Mouse (Mus musculus) liver, embryonic 15.5 days (tissue): ENCODE data around the gene Psme3. TPM values are rescaled to one million over a fixed set of nuclear protein-coding genes. Genes with fewer than 3 reads are reported as not detected.

Experiments used
- ATAC-seq: fragments of 200-750 bp; cut with Nextera tagmentation; 2 replicates; pipeline ENCODE4 v1.8.0; 2017; ENCODE audit warnings: moderate number of reproducible peaks, mild to moderate bottlenecking, moderate library complexity; ENCODE audit not compliant: insufficient read depth
- H3K27ac ChIP-seq: fragments of 300-500 bp; sonication (generic); replicated peaks from 2 replicates; pipeline ENCODE4 v1.5.1; 2015; ENCODE audit warnings: mild to moderate bottlenecking, inconsistent platforms
- H3K27me3 ChIP-seq: fragments of 300-500 bp; sonication (generic); 2 replicates; pipeline ENCODE4 v1.6.1; 2015; ENCODE audit warnings: mild to moderate bottlenecking, inconsistent platforms
- H3K36me3 ChIP-seq: fragments of 300-500 bp; sonication (generic); replicated peaks from 2 replicates; pipeline ENCODE4 v1.6.1; 2015; ENCODE audit warnings: moderate library complexity, mild to moderate bottlenecking, inconsistent platforms
- H3K4me1 ChIP-seq: fragments of 300-500 bp; sonication (generic); replicated peaks from 2 replicates; pipeline ENCODE4 v1.6.1; 2015; ENCODE audit warnings: inconsistent platforms
- H3K4me2 ChIP-seq: fragments of 300-500 bp; sonication (generic); 2 replicates; pipeline ENCODE4 v1.6.1; 2015; ENCODE audit warnings: moderate library complexity, mild to moderate bottlenecking, inconsistent platforms
- H3K4me3 ChIP-seq: fragments of 300-500 bp; sonication (generic); replicated peaks from 2 replicates; pipeline ENCODE4 v1.5.1; 2015; ENCODE audit warnings: mild to moderate bottlenecking, inconsistent platforms
- H3K9ac ChIP-seq: fragments of 300-500 bp; sonication (generic); 2 replicates; pipeline ENCODE4 v1.6.1; 2015; ENCODE audit warnings: moderate library complexity, mild to moderate bottlenecking, inconsistent platforms
- H3K9me3 ChIP-seq: fragments of 300-500 bp; sonication (generic); replicated peaks from 2 replicates; pipeline ENCODE4 v1.6.1; 2016; ENCODE audit warnings: inconsistent platforms
- WGBS: fragments of 180-500 bp; shearing (Covaris S2); methylation state at CpG from one replicate; pipeline ENCODE4 v1.1.7; 2015; ENCODE audit warnings: mixed read lengths; ENCODE audit not compliant: insufficient replicate concordance; 5-methylcytosine and 5-hydroxymethylcytosine counted together
- polyA plus RNA-seq: library from polyadenylated mRNA; unstranded; fragments of >200 nt; fragmentation: Nextera tagmentation; extraction: Ambion mirVana; gene quantifications from 2 replicates; pipeline ENCODE4 v1.2.1, GENCODE M21; 2015

Gene Psme3
- polyA plus RNA-seq, 1 experiment from 2014 or later: 189 TPM

DNA sequence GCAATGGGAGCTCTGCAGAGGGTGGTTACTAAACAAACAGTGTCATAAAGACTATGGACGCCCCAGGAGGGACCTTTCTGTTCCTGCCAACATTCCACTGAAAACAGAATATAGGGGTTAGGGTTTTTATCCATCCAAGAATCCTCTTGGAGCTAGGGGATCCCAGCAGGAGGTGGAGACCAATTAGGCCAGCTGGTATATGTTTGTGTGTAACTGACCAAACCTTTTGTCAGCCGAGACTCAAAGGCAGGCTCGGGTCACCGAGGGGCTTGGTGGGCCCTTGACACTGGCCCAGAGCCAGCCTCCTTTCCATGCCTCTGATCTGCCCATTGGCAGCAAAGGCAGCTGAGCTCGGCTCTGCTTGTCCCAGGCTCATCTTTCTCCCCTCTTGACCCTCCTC is 33.1 kb upstream of the Psme3 start:
- 0 out of 2 replicates have a peak, but pooled peaks cover 4% of the 10 kb centered on the region for H3K27me3 ChIP-seq
- no peak overlapping the region for H3K27ac ChIP-seq
- ATAC-seq: no peak
- H3K9ac ChIP-seq: no peak overlapping the region
- H3K4me3 ChIP-seq: no peak overlapping the region
- no peaks in the 10 kb centered on the region for H3K9me3 ChIP-seq
- peaks cover 17% of the 10 kb centered on the region for H3K4me1 ChIP-seq
- H3K4me2 ChIP-seq: no peak overlapping the region
- 52% methylated on average over 5 of the region's 5 CpGs for WGBS
- H3K36me3 ChIP-seq: peaks cover 31% of the 10 kb centered on the region

DNA sequence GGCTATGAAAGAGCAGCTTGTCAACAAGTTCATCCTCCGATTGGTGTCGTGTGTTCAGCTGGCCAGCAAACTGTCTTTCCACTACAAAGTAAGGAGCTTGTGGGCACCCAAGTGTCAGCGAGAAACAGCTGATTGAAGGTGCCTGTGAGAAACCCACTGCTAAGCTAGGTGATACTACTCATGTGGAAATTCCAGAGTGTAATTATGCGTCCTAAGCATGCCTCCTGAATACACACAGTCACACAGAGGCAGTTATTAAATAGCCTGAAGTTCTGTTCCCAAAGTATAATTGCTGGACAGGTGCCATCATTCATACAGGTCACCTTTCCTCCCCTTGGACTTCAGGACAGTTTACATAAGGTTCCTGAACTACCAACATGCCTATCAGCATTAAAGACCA is 32.2 kb upstream of the Psme3 start:
- no peak for ATAC-seq
- H3K4me3 ChIP-seq: no peak overlapping the region
- peaks cover 10% of the 10 kb centered on the region for H3K4me1 ChIP-seq
- no peak overlapping the region for H3K9ac ChIP-seq
- WGBS: 68% methylated on average over 4 of the region's 4 CpGs
- no peak overlapping the region for H3K4me2 ChIP-seq
- no peaks in the 10 kb centered on the region for H3K9me3 ChIP-seq
- H3K27me3 ChIP-seq: 0 out of 2 replicates have a peak, but pooled peaks cover 4% of the 10 kb centered on the region
- peaks cover 41% of the 10 kb centered on the region for H3K36me3 ChIP-seq
- H3K27ac ChIP-seq: no peak overlapping the region

- no peaks in the 10 kb centered on the region for H3K27me3 ChIP-seq
- no peak for ATAC-seq
- H3K4me3 ChIP-seq: no peak overlapping the region
- H3K4me1 ChIP-seq: no peaks in the 10 kb centered on the region; the same call in 1 of the 2 replicates
- H3K9ac ChIP-seq: no peak overlapping the region
- WGBS: 66% methylated on average over 9 of the region's 9 CpGs
- H3K9me3 ChIP-seq: no peaks in the 10 kb centered on the region
- H3K27ac ChIP-seq: no peak overlapping the region
- H3K36me3 ChIP-seq: peaks cover 76% of the 10 kb centered on the region
- H3K4me2 ChIP-seq: no peak overlapping the region
These were observed 28.7 kb upstream of the Psme3 start for GRCm38 (mm10) chr11:101287306-101287705.

- ATAC-seq: no peak
- Histone ChIP-seq H3K4me3 (no peak overlapping the region), H3K9ac (no peak overlapping the region), H3K27ac (no peak overlapping the region), H3K9me3 (no peaks in the 10 kb centered on the region), H3K4me2 (no peak overlapping the region), H3K4me1 (no peaks in the 10 kb centered on the region; the same call in 1 of the 2 replicates), H3K36me3 (peaks cover 97% of the 10 kb centered on the region), H3K27me3 (no peaks in the 10 kb centered on the region)
- 90% methylated on average over 8 of the region's 8 CpGs for WGBS
These were observed 24.8 kb upstream of the Psme3 start for GRCm38 (mm10) chr11:101291231-101291630.

DNA sequence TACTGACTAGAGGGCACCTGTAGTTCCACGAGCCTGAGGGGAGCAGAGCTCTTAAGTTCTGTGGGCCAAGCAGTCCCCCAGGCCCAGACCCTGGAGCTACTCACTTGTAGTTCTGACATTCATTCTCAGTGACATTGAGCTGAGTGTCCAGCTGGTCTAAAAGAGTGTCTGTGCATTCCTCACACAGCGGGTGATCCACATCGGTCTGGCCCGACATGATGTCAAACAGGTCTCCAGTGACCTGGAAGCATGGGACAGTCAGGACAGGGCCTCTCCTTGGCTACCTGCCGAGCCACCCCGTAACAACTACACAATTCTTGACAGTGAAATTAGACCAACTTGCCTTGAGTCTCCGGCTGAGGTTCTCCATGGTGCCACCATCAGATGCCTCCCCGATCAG is 20.8 kb upstream of the Psme3 start:
- Histone ChIP-seq H3K4me1 (peaks cover 8% of the 10 kb centered on the region), H3K27me3 (no peaks in the 10 kb centered on the region), H3K27ac (no peak overlapping the region), H3K9me3 (no peaks in the 10 kb centered on the region), H3K4me2 (no peak overlapping the region), H3K4me3 (no peak overlapping the region), H3K9ac (no peak overlapping the region), H3K36me3 (peaks cover 99% of the 10 kb centered on the region)
- 90% methylated on average over 8 of the region's 8 CpGs for WGBS
- no peak for ATAC-seq

DNA sequence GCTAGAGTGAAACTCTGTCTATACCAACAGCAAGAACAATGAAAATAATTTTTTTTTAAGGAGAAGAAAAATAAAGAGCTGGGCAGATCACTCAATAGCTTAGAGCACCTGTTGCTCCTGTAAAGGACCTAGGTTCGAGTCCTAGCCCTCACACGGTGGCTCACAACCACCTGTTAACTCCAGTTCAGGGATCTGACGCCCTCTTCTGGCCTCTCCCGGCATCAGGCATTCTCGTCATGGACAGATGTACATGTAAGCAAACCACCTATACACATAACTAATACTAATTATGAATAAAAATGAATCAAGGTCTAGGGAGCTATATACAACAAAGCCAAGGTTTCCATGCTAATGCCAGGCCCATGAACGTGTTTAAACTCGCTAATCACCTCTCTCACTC is 15.1 kb upstream of the Psme3 start:
- peaks cover 6% of the 10 kb centered on the region; the same call in 1 of the 2 replicates for H3K27me3 ChIP-seq
- H3K4me2 ChIP-seq: peak overlapping the region; percentile 77
- no peaks in the 10 kb centered on the region for H3K9me3 ChIP-seq
- H3K27ac ChIP-seq: peak overlapping the region; percentile 84; the same call in 1 of the 2 replicates
- H3K36me3 ChIP-seq: peaks cover 46% of the 10 kb centered on the region
- peak overlapping the region; percentile 87 for H3K9ac ChIP-seq
- peaks cover 25% of the 10 kb centered on the region for H3K4me1 ChIP-seq
- WGBS: 52% methylated on average over 7 of the region's 7 CpGs
- ATAC-seq: no peak
- peak overlapping the region; percentile 80 for H3K4me3 ChIP-seq

- Histone ChIP-seq H3K4me1 (peaks cover 25% of the 10 kb centered on the region), H3K36me3 (peaks cover 40% of the 10 kb centered on the region), H3K4me2 (peak overlapping the region; percentile 77), H3K4me3 (peak overlapping the region; percentile 80), H3K9me3 (no peaks in the 10 kb centered on the region), H3K27ac (peak overlapping the region; percentile 84), H3K9ac (peak overlapping the region; percentile 87), H3K27me3 (peaks cover 12% of the 10 kb centered on the region)
- ATAC-seq: peak; percentile 57
- WGBS: 7% methylated on average over 26 of the region's 26 CpGs
These were observed 14.6 kb upstream of the Psme3 start for GRCm38 (mm10) chr11:101301299-101302003.

DNA sequence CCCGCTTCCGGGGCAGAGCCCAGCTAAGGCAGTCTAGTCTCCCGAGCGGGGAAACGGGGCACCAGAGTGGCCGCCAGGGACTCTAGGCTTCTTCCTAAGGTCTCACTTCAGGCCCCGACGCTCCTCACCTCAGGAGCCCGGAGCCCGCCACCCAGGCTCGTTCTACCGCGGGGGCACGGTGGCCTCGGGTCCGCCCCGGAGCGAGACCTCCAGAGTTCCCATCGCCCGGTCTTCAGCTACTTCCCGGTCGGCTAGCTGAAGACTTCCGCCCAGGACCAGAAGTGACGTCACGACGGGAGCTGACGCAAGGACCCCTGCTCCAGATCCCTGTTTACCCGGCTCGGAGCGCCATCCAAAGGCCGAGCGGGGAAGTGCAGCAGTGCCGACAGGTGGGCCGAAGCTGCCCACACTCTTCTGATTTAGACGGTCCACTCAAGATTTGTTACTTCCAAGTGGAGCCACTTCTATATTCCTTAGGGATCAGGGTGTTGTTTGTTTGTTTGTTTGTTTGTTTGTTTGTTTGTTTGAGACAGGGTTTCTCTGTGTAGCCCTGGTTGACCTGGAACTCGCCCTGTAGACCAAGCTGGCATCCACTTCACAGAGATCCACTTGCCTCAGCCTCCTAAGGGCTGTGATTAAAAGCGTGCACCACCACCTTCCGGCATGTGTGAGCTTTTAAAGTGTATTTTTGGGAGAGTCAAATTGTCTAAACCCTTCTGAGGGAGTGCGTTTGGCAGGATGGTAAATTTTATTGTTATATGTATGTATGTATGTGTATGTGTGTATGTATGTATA is 13.8 kb upstream of the Psme3 start, which contains the start of gene Becn1:
TSS of gene Becn1 (minus strand) at position 283 of the 795 bp plus-strand sequence.
- peak within 1 kb of the TSS; percentile 80 for H3K4me3 ChIP-seq
- WGBS: 8% methylated on average over 39 of the region's 39 CpGs
- peaks cover 16% of the 10 kb centered on the region for H3K27me3 ChIP-seq
- H3K27ac ChIP-seq: peak within 1 kb of the TSS; percentile 84
- peak within 1 kb of the TSS; percentile 87 for H3K9ac ChIP-seq
- no peaks in the 10 kb centered on the region for H3K9me3 ChIP-seq
- ATAC-seq: peak; percentile 92
- H3K4me2 ChIP-seq: peak within 1 kb of the TSS; percentile 77
- peaks cover 25% of the 10 kb centered on the region for H3K4me1 ChIP-seq
- H3K36me3 ChIP-seq: peaks cover 33% of the 10 kb centered on the region

- H3K36me3 ChIP-seq: no peaks in the 10 kb centered on the region
- no peak overlapping the region for H3K9ac ChIP-seq
- H3K9me3 ChIP-seq: no peaks in the 10 kb centered on the region
- peaks cover 16% of the 10 kb centered on the region for H3K27me3 ChIP-seq
- H3K4me1 ChIP-seq: peaks cover 10% of the 10 kb centered on the region
- no peak overlapping the region for H3K4me3 ChIP-seq
- WGBS: 28% methylated on average over 5 of the region's 5 CpGs
- ATAC-seq: no peak
- H3K4me2 ChIP-seq: no peak overlapping the region
- no peak overlapping the region for H3K27ac ChIP-seq
These were observed 8.3 kb upstream of the Psme3 start for GRCm38 (mm10) chr11:101307744-101308143.

DNA sequence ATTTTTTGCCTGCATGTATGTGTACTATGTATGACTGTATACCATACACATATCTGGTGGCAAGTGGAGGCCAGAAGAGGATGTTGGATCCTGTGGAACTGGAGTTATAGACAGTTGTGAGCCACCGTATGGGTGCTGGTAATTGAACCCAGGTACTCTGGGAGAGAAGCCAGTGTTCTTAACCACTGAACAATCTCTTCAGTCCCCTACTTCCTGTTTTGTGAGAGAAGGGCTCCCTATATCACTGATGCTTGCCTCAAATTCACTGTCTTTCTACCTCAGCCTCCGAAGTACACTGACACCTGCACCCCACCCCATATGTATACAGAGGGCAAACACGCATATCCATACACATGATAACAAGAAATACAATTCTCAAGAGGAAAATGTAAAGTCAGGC is 4.9 kb upstream of the Psme3 start:
- peaks cover 32% of the 10 kb centered on the region for H3K4me1 ChIP-seq
- 58% methylated on average over 3 of the region's 3 CpGs for WGBS
- peaks cover 8% of the 10 kb centered on the region; the same call in 1 of the 2 replicates for H3K27me3 ChIP-seq
- no peak for ATAC-seq
- H3K4me3 ChIP-seq: no peak overlapping the region
- no peak overlapping the region for H3K9ac ChIP-seq
- no peak overlapping the region for H3K27ac ChIP-seq
- H3K36me3 ChIP-seq: no peaks in the 10 kb centered on the region
- no peak overlapping the region for H3K4me2 ChIP-seq
- H3K9me3 ChIP-seq: no peaks in the 10 kb centered on the region

DNA sequence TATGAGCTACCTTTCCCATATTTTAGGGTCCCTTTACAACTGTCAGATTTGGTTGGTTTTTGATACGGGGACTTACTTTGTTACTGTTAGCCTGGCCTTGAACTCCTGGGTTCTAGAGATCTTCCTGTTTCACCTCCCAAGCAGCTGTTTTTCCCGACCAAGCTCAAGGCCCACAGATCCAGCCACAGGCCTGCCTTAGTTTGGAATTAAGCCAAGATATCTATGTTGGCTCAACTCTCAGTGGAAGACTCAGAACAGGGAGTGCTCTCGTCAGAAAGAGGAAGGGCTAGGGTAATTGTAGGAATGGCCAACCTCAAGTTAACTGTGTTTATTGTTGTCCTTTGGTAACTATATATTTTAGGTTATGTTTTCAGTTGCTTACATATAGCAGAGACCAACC is 3.9 kb upstream of the Psme3 start:
- ATAC-seq: no peak
- Histone ChIP-seq H3K36me3 (no peaks in the 10 kb centered on the region), H3K9me3 (no peaks in the 10 kb centered on the region), H3K27me3 (no peaks in the 10 kb centered on the region), H3K4me3 (no peak overlapping the region), H3K9ac (no peak overlapping the region), H3K4me1 (peaks cover 36% of the 10 kb centered on the region), H3K27ac (peak overlapping the region; percentile 33; the same call in 1 of the 2 replicates), H3K4me2 (no peak overlapping the region)
- WGBS: 57% methylated on average over 3 of the region's 3 CpGs
